Mouse (Mus musculus): ENCODE results near the gene Ush1c.
"Not testable (repeated sequence)": the region's sequence is repeated elsewhere in the genome, so short reads cannot be mapped to it uniquely, and the experiment has no call there.

The Ush1c gene

DNA sequence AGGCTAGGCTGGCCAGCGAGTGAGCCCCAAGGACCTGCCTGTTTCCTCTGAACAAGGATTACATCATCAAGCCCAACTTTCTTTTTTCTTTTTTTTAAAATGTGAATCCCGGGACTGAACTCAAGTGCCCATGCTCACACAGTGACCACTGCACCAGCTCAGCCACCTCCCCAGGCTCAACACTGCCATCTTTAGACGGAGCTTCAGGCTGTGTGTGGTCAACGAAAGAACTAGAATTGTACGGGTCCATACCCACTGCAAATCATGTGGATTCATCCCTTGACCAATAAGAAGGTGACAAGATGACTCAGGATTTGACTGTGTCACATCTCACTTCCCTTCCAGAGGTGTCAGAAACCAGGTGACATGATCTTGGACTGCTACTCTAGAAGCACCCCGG lies 33.5 kb downstream of the Ush1c start:
- no peak for DNase-seq (ENCODE audit: low spot score in 2 of 2)

DNA sequence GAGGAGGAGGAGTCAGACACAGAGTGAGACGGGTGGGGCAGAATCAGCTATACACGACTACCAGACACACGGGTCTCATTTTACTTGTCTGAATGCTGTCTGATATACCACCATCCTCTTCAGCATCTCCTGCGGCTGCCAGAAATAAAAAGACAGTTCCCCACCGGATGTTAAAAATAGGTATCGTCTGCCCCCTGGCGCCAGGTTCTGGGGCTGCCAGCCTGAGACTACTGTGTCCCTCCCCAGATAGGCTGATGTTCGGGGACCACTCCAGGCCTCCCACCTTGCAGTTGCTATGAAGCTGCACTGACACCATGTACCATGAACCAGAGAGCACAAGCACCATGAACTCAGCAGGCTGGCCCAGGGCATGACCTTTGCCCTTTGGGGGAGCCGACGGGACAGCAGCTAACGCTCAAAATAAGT lies 34.2 kb downstream of the Ush1c start:
- peak; percentile 4 to 19 for DNase-seq (ENCODE audit: low spot score in 2 of 2)

DNA sequence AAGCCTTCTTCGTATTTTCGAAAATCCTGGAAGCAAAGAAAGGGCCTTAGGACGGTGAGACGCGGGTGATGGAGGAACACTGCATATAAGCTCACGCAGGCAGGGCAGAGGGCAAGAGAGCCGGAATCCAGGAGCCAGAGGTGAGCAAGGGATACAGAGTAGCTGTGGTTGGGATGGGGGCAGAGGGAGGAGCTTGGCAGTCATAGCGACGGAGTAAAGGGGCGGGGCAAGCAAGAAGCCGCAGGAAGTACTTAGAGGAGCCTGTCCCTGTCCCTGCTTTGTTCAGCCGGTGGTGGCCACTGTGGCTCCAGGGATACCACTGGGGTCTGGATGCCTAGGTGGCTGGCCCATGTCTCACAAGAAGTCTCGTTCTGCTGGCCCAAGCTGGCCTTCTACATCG lies 36.7 kb downstream of the Ush1c start:
- DNase-seq (ENCODE audit: low spot score in 2 of 2) = no peak

DNA sequence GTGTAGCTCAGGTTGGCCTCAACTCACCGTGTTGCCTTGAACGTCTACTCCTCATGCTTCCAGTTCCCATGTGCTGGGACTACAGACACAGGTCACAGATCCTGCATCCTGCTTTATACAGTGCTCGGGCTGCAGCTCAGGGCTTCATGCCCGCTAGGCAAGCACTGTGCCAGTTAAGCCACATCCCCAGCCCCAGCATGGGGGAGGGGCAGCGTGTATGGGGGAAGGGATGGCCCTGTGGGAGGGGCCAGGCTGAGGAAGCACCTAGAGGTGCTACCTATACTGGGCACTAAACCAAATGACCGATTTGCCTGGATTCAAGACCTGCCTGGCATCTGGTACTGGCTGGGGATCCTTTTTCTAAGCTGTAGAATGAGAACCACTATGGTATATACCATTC lies 38.3 kb downstream of the Ush1c start:
- DNase-seq (ENCODE audit: low spot score in 2 of 2) = no peak

DNA sequence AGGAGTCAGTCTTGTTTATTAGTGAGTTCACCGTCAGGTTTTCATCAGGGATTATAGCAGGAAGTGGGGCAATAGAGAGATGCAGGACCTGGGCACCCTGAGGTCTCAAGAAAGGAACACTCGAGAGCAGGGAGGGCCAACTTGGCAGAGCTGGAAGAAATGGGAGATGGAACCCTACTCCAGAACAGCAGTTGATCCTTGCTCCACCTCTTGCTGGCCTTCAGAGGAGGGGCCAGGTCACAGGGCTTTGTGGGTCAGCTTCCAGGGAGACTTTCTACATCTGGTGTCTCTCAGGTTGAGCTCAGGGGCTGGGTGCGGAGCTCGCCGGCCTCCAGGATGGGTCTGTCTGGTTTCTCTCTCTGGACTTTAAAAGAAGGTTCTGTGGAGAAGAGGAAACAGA lies 42.9 kb downstream of the Ush1c start:
- DNase-seq (ENCODE audit: low spot score in 2 of 2) = no peak

DNA sequence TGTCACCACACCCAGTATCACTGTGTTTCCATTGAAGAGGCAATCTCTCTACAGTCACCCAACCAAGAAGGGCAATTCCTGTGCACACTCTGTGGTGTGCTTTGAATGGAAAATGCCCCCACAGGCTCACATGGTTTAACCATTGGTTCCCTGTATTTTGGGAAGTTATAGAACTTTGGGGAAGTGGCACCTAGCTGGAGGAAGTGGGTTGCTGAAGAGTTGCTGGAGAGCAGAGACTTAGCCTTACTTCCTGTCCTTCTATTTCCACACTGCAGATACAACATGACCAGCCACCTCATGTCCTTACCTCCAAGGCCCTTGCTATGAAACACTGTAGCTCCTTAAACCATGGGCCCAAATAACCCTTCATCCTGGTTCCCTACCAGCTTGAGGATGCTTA lies 54.1 kb downstream of the Ush1c start:
- DNase-seq (ENCODE audit: low spot score in 2 of 2) = no peak

DNA sequence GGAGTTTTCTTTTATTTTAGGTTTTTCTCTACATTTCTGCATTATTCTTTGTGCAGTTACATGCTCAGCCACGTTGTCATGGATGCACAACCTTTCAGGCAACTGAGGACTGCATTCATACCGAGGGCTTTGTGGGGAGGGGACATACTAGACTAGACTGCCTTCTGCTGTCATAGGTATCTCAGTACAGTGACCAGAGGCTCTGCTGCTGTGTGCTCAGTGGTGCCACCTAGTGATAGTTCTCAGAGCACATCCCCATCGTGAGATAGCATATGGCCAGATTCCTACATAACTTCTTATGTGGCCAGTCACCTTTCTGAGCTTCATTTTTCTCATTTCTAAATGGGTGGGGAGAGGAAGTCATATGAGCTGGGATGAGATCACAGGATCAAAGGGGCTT lies 56.7 kb downstream of the Ush1c start:
- peak; percentile 12 to 22 for DNase-seq (ENCODE audit: low spot score in 2 of 2)

DNA sequence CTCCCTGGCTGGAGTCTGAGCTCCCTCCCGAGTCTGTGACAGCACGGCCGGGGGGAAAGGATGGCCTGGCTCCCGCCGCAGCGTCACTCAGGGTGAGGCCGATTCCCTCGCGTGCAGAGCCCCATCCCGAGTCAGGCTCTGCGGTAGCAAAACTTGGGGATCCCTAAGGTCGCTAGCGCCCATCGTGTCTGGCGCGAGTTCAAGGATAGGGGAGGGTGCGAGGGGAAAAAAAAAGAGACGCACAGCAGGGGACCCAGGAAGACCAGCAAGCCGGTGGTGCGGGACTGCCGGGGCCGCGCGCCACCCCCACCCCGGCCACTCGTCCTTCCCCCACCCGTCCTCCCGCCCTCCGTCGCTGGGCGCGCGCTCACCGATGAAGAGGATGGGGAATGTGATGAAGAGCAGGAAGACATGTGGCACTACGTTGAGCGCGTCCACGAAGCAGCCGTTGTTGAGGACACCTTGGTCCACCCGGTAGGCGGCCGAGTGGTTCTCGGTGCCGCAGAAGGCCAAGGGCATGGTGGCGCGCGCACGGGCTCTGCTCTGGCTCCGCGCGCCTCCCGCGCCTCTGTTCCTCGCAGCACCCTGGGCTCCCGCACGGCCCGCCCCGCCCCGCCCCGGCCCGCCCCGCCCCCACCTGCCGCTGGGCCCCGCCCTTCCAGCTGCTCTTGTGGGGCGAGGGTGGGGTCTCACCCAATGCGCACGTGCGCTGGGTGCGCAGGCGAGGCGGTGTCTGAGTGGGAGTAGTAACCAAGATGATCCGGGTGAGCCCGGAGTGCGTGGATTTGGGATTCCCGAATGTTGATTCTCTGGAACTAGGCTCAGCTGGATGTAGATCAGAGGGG lies 58.6 kb downstream of the Ush1c start, which contains the start of gene Abcc8:
Gene Abcc8, minus strand, starts transcription at position 603 of the 845 bp plus-strand sequence.
- no peak for DNase-seq (ENCODE audit: low spot score in 2 of 2)

DNA sequence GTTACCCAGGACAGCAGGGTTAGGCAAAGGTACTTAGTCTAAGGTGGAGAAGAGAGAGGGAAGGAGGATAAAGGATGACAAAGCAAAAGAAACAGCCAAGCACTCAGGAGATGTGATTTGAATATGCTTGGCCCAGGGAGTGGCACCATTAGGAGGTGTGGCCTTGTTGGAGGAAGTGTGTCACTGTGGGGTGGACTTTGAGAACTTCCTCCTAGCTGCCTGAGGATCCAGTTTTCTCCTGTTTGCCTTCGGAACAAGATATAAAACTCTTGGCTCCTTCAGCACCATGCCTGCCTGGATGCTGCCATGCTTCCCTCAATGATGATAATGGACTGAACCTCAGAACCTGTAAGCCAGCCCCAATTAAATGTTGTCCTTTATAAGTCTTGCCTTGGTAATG lies 69.3 kb downstream of the Ush1c start:
- not testable (repeated sequence) for DNase-seq (ENCODE audit: low spot score in 2 of 2)

DNA sequence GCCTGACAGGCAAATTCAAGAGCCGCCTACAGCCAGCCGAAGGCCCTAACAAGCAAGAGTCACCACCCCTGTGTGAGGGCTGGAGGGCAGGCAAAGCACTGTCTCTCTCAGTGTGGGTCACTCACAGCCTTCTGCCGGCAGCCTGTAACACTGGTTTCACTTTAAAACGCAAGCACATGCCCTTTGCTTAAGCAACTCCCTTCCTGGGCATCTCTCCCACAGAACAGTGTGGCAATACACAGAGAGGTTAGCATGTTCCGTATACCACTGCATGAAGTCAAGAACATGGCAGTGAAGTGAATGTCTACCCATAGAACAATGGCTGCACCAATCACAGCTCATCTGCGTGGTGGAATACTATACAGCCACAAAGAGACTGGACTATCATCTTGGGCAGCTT lies 69.9 kb downstream of the Ush1c start:
- peak in 1 of 2 experiments; percentile 16 for DNase-seq (ENCODE audit: low spot score in 2 of 2)

DNA sequence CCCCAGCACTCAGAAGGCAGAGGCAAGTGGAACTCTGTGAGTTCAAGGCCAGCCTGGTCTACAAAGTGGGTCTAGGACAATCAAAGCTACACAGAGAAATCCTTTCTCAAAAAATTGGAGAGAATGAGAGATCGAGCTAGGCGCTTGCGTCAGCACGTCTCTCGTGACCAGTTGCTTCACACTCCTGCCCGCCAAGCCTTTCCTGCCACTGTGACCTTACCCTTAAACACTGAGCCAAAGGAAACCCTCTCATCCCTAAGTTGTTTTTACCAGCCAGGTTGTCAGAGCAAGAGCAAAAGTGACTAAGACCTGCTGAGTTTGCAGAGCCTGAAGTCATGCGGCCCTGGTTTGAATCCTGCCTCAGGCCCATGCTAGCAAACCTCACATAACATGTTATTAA lies 70.4 kb downstream of the Ush1c start:
- DNase-seq (ENCODE audit: low spot score in 2 of 2) = peak in 1 of 2 experiments; percentile 45

DNA sequence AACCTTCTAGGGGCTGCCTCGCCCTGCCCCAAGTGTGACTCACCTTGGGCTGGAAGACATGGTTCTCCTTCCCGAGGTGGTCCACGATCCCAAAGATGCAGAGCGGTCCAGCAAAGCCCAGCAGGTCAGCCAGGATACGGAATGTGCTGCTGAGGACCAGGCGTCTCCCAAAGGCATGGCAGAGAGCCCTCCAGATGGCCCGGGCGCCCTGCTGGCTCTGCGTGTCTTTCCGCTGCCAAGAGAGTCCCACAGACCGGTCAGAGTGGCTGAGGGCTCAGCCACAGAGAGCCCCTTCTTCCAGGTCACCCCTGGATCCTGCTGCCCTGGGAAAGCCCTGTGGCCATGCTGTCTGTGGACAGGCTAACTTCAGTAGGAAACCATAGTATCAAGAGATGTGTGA lies 72.4 kb downstream of the Ush1c start:
- DNase-seq (ENCODE audit: low spot score in 2 of 2) = no peak

DNA sequence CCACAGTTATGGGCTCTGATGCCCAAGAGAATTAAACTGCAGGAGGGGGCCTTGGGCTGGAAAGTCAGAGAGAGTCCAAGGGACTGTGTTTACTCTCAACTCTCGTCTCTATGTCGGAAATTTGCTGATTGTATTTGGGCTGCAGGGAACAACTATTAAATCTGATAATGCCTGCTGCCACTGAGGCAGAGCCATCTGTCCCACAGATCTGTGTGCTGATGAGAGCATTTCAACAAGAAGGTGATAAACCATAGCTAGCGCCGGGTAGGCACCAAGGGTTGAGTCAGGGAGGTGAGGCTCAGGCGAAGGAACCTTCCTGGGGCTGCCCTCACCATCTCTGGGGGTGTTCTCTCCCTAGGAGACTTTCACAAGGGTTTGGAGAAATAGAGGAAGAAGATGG lies 75.6 kb downstream of the Ush1c start:
- DNase-seq (ENCODE audit: low spot score in 2 of 2) = no peak

DNA sequence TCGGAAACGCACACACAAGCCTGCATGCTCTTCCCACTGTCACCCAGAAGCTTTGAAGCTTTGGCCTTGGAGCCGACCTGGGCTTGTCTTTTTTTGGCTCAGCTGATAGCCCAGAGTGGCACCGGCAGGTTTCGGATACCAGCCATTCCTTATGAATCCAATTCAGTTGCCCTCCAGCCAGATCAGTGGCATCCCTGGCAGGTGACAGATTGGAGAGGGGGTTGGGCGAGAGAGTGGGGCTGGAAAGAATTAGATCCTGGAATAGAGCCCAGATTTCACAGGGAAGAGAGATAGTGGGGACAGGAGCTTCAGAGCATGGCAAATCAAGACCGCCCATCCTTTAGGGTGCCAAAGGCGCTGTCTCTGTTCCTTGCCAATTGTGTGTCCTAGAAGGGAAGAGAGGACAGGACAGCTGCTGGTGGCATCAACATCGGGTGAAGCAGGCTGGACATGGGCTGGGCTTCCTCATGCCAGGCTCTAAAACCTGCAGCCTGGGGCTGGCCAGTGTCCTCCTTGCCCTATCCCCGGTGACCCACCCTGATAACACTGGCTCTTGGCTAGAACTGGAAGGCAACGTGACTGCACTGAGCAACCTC lies 76.1 kb downstream of the Ush1c start:
- DNase-seq (ENCODE audit: low spot score in 2 of 2) = no peak

DNA sequence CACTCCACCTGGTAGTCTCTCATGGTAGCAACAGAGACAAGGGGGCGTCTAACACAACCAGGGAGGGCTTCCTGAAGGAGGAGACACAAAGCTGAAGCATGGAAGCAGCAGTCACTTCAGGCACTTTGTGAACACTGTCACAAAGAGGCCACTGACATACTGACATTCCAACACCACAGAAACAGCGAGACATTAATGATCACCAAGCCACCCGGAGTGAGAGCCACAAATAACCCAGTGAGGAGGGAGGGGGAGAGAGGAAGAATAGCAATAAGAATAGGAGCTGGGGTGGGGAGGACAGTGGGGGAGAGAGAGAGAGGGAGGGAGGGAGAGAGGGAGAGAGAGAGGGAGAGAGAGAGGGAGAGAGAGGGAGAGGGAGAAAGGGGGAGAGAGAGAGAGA lies 76.7 kb downstream of the Ush1c start:
- no peak for DNase-seq (ENCODE audit: low spot score in 2 of 2)

DNA sequence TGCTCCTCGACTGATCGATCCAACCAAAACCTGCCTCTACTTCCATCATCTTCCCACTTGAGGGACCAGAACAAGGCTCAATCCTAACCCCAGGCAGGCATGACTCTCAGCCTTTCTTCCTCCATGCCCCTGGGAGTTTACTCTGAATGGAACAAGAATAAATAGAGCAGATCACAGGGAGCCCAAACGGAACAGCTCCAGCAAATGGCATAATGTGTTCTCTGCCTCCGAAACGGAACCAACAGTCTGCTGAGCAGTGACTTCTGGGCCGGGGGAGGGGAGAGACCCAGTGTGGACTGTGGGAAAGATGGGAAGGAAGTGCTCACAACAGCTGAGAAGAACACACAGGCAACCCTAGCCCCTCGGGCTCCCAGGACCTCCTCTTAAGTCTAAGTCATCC lies 80.6 kb downstream of the Ush1c start:
- DNase-seq (ENCODE audit: low spot score in 2 of 2) = no peak

DNA sequence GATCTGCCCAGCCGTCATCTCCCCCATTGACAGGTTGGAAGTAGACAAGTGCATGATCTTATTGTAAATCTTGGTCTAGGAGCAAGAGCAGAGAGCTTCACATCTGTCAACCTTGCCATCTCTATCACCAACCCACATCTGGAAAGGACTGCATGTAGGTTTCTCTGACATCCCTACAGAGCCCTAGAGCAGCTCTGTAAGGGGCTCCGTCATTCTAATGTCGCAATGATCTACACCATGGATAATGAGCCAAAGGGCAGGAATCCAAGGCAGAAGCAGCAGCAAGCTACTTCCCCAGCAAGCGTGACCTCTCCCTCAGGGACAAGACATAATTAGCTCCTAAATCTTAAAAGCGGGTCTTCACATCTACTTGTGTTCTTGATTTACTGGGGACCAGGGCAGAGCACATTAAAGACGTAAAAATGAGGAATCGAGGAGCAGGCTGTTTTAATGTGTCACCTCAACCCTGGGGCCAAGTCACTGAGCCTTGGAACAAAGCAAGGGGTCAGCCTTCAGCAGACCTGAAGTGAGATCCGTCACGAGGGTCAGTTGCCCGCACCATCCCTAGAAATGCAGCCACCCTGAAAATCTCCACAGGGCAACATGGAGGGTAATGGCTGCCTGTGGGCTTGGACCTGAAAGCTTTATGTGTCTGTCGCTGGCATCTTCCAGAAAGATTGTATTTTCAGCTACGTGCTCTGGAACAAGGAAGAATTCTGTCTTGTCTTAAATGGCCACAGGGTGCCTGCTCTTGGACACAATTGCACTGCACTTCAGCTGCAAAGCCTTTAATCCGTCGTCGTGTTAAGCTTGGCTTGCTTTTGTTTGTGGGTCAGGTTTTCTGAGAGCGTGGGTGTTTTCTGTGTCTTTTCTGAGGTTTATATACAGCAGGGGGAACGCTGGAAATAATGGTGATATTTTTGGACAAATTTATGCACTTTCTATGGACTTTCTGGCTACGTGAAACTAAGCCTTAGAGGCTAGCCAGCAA lies 83.5 kb downstream of the Ush1c start:
- DNase-seq (ENCODE audit: low spot score in 2 of 2) = no peak

DNA sequence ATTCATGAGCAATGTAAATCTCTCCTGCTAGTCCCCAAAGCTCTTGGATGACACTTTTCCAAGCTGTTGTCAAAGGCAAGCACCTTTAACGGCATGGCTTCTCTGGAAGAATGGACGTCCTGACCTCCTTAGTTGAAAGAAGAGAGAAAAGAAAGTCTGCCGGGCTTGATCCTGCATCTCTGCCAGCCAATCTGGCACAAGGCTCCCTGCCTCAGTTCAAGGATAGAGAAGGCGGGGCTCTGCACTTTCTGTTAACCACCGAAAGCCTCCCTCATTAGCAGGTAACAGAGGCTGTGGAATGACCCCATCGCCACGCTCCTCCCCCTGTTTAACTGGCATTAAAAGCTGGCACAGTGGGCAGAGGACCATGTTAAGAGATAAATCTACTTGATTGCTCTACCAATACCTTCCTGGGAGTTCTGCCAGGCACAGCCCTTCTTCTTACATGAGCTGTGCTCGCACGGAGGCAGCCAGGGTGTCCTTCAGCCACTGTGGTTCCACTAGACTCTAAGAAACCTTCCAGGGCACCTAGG lies 85.4 kb downstream of the Ush1c start:
- no peak for DNase-seq (ENCODE audit: low spot score in 2 of 2)

DNA sequence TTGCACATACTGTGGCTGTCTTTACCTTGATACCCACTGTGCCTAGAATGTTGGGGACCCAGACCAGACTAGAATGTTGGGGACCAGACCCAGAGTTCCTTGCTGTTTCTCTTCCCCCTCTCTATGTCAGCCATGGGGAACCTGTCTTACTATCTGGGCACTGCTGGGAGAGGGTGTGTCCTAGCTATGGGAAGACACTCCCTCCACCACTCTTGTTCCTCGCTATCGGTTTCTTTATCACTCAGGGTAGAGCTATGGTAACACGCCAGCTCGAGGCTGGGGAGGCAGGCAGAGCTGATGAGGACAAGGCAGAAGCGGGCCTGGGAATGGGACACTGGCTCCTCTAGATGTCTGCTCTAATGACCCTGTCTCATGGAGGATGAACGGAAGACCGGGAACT lies 90.9 kb downstream of the Ush1c start:
- no peak for DNase-seq (ENCODE audit: low spot score in 2 of 2)

DNA sequence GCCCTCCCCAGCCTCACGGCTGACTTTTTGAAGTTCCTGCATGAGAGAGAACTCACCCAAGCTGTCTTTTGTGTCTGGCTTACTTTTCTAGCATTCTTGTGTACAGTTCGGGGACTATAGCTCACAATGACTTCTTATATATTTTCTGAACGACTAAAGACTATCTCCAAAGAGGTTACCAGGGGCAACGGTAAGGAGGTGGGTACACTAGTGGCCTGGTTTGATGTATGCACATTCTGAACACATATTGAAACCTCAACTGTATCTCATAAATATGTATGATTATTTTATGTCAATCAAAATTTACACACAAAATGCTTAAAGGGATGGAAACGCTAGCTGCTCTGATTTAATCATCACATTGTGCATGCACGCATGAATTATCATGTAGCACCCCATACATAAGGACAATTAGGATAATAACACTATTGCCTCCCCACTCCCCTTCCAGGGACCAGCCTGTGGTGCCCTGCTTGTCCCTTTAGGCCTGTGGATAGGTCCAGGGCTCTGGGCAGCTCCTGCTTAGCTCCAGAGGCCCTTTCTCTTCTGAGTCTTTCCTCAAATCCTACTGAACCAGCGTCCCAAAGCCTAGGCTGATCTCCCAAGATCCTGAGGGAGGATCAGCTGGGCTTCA lies 91.5 kb downstream of the Ush1c start:
- DNase-seq (ENCODE audit: low spot score in 2 of 2) = no peak

All from urinary bladder, postnatal 36 days (tissue).